Mouse (Mus musculus) mammary gland, adult 2 months (tissue): Measurements from ENCODE around the gene 1700010B08Rik. TPM values are rescaled to one million over a fixed set of nuclear protein-coding genes. Genes with fewer than 3 reads are reported as not detected.

Source experiments
- polyA plus RNA-seq: library from polyadenylated mRNA; depleted of rRNA; stranded (reverse); fragments of >200 nt; gene quantifications from 2 replicates; pipeline ENCODE4 v1.2.3, GENCODE M21; 2012; ENCODE audit warnings: low replicate concordance; rRNA removed

1700010B08Rik gene
- polyA plus RNA-seq = not detected in 2 replicates

DNA sequence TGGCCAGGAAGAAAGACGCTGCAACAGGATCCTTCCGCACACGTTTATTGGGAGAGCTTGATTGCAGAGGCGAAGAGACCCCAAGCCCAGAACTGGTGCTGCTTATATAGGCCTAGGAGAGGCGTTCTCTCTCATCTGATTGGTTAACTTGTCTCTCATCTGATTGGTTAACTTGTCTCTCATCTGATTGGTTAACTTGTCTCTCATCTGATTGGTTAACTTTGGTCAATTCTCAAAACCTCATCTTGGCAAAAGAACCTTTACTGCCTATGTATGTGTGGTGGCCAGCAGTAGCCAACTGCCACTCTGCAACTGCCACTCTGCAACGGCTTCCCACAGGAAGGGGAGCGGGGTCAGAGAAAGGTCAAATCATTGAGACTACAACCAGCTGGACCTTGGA lies at the start of gene 1700010B08Rik:
TSS of gene 1700010B08Rik (plus strand) at position 301 of the 400 bp plus-strand sequence.

DNA sequence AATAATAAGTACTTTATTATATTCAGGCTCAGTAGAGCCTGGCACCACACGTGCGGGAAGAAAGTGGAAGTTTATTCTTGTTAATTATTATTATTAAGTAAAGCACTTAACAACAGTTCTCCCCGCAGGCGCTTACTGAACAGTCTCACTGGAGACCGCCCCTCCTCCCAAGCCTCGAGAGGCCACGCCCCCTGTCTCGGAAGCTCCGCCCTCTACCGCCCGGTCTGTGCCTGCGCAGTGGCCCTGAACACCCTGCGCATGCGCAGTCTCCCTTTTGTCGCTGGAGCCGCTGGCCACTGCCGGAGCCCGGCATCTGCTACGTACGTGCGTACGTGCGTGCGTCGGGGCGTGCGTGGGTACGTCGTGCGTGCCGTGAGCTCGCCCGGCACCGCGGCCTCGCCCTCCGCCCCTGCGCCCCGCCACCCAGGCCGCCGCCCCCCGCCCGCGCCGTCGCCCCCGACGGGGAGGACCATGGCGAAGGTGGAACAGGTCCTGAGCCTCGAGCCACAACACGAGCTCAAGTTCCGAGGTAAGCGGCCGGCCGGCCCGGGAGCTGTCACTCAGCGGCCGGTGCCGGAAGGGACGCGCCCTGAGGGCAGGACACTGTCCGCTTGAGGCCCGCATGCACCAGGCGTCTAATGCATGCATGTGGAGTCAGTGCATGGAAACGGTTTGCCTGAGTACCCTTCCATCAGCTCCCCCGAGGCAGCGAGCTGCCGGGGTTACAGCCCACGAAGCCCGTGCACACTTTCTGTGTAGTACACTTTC lies 18.2 kb downstream of the 1700010B08Rik start, which contains the start of gene Vapb:
TSS of gene Vapb (plus strand) at position 290 of the 768 bp plus-strand sequence.

Other genes starting within 250 kb of the 1700010B08Rik start
- gene 1700021F07Rik, start 196.8 kb upstream of the 1700010B08Rik start, polyA plus RNA-seq = not detected in 2 replicates
- gene Ankrd60, start 141.1 kb upstream of the 1700010B08Rik start, polyA plus RNA-seq = not detected in 2 replicates
- gene Rab22a, start 59.7 kb upstream of the 1700010B08Rik start, polyA plus RNA-seq = 9.2 and 51.7 TPM in 2 replicates
- gene Vapb, start 18.1 kb downstream of the 1700010B08Rik start, polyA plus RNA-seq = 11.7 and 13.7 TPM in 2 replicates